Mouse (Mus musculus) bone marrow macrophage, adult 2 months (primary cell): ENCODE data around the gene Kat6b.

Experiments used
- CTCF ChIP-seq: IDR thresholded peaks from 2 replicates; pipeline ENCODE4 v1.5.1; 2012; ENCODE audit warnings: low read depth, mild to moderate bottlenecking, low read length, moderate library complexity
- POLR2A ChIP-seq: IDR thresholded peaks from 2 replicates; pipeline ENCODE4 v1.6.1; 2012; ENCODE audit warnings: mild to moderate bottlenecking, low read depth, low read length, borderline replicate concordance

- TF ChIP-seq CTCF (no peak), POLR2A (no peak)
Measured at GRCm38 (mm10) chr14:21705462-21705861, 224.2 kb downstream of the Kat6b start.
